Mouse (Mus musculus) CH12.LX (cell line): Measurements from ENCODE around the gene Arl16. TPM values are rescaled to one million over a fixed set of nuclear protein-coding genes. Genes with fewer than 3 reads are reported as not detected.

ENCODE experiments used
- DNase-seq: peaks from one replicate; pipeline ENCODE4 v3.0.0-alpha.2; 2013; ENCODE audit errors: extremely low read depth
- H3K27ac ChIP-seq: 2 replicates; pipeline ENCODE4 v1.5.1; 2012; ENCODE audit warnings: low read depth, mild to moderate bottlenecking, control low read depth, moderate library complexity; ENCODE audit not compliant: insufficient read depth
- H3K27me3 ChIP-seq: replicated peaks from 2 replicates; pipeline ENCODE3; 2012; ENCODE audit warnings: inconsistent platforms
- H3K36me3 ChIP-seq, 2 experiments: replicated peaks in 1 of 2; 2 replicates each; pipeline versions ENCODE3 to v1.6.1; 2012; ENCODE audit warnings: inconsistent platforms in 1 of 2, low read length in 1 of 2, mild to moderate bottlenecking in 1 of 2, mixed read lengths in 1 of 2, moderate library complexity in 1 of 2; ENCODE audit not compliant: control insufficient read depth in 1 of 2, insufficient read depth in 1 of 2
- H3K4me1 ChIP-seq, 2 experiments: 2 replicates each; pipeline ENCODE4 v1.6.1; 2012; ENCODE audit warnings: inconsistent platforms in 1 of 2, moderate library complexity in 1 of 2; ENCODE audit not compliant: insufficient read depth in 2 of 2, control insufficient read depth in 1 of 2
- H3K4me2 ChIP-seq: 2 replicates; pipeline ENCODE4 v1.6.1; 2012; ENCODE audit warnings: low read depth, mild to moderate bottlenecking, control low read depth; ENCODE audit not compliant: poor library complexity, insufficient read depth, severe bottlenecking
- H3K4me3 ChIP-seq, 3 experiments: fragments of 150-350 bp in 1 of 3; sonication (generic) in 1 of 3; replicated peaks in 1 of 3; 2 replicates each; pipeline versions ENCODE3 to v1.5.1; 2011 to 2012; ENCODE audit warnings: low read depth in 2 of 3, low read length in 2 of 3, mild to moderate bottlenecking in 2 of 3, moderate library complexity in 2 of 3, control low read depth in 1 of 3, improper control_type of control experiment in 1 of 3, inconsistent platforms in 1 of 3, mixed read lengths in 1 of 3; ENCODE audit not compliant: poor library complexity in 1 of 3
- H3K79me2 ChIP-seq: replicated peaks from 2 replicates; pipeline ENCODE4 v1.6.1; 2012; ENCODE audit warnings: mild to moderate bottlenecking, moderate library complexity; ENCODE audit not compliant: control insufficient read depth, poor library complexity, insufficient read depth, severe bottlenecking; ENCODE audit errors: extremely low read depth
- H3K9ac ChIP-seq: 2 replicates; pipeline ENCODE4 v1.6.1; 2012; ENCODE audit warnings: low read depth, mild to moderate bottlenecking, control low read depth, moderate library complexity; ENCODE audit not compliant: insufficient read depth
- H3K9me3 ChIP-seq: replicated peaks from 2 replicates; pipeline ENCODE3; 2012; ENCODE audit warnings: low read length, inconsistent platforms, mixed read lengths
- CHD1 ChIP-seq: IDR thresholded peaks from 2 replicates; pipeline ENCODE4 v1.6.1; 2012; ENCODE audit warnings: low read depth, low read length, improper control_type of control experiment, inconsistent platforms
- CHD2 ChIP-seq: IDR thresholded peaks from 2 replicates; pipeline ENCODE4 v1.6.1; 2011; ENCODE audit warnings: low read length, improper control_type of control experiment
- CTCF ChIP-seq, 2 experiments: IDR thresholded peaks in 1 of 2; conservative IDR thresholded peaks in 1 of 2; 2 replicates each; pipeline ENCODE4 v1.5.1; 2011 to 2012; ENCODE audit warnings: low read depth in 2 of 2, low read length in 2 of 2, improper control_type of control experiment in 1 of 2, inconsistent platforms in 1 of 2, mild to moderate bottlenecking in 1 of 2, moderate library complexity in 1 of 2
- E2F4 ChIP-seq: IDR thresholded peaks from 2 replicates; pipeline ENCODE4 v1.6.1; 2011; ENCODE audit warnings: low read depth, low read length, improper control_type of control experiment; ENCODE audit not compliant: insufficient replicate concordance
- EP300 ChIP-seq: IDR thresholded peaks from 2 replicates; pipeline ENCODE4 v1.6.1; 2011; ENCODE audit warnings: low read length, improper control_type of control experiment
- ETS1 ChIP-seq: conservative IDR thresholded peaks from 2 replicates; pipeline ENCODE4 v1.6.1; 2012; ENCODE audit warnings: low read depth, mild to moderate bottlenecking, inconsistent platforms, low read length, improper control_type of control experiment, moderate library complexity
- GABPA ChIP-seq: IDR thresholded peaks from 2 replicates; pipeline ENCODE4 v1.6.1; 2012; ENCODE audit warnings: low read depth, low read length, improper control_type of control experiment, inconsistent platforms; ENCODE audit not compliant: insufficient replicate concordance
- HCFC1 ChIP-seq: IDR thresholded peaks from 2 replicates; pipeline ENCODE4 v1.6.1; 2012; ENCODE audit warnings: low read depth, mild to moderate bottlenecking, inconsistent platforms, low read length, improper control_type of control experiment
- IRF4 ChIP-seq: IDR thresholded peaks from 2 replicates; pipeline ENCODE4 v1.6.1; 2014; ENCODE audit warnings: low read depth, mild to moderate bottlenecking, inconsistent platforms, low read length, improper control_type of control experiment
- JUN ChIP-seq: IDR thresholded peaks from 2 replicates; pipeline ENCODE4 v1.6.1; 2011; ENCODE audit warnings: low read depth, mild to moderate bottlenecking, low read length, improper control_type of control experiment, moderate library complexity; ENCODE audit not compliant: insufficient read depth
- MAFK ChIP-seq: IDR thresholded peaks from 2 replicates; pipeline ENCODE4 v1.6.1; 2011; ENCODE audit warnings: low read length, improper control_type of control experiment; ENCODE audit not compliant: insufficient replicate concordance
- MAZ ChIP-seq: IDR thresholded peaks from 2 replicates; pipeline ENCODE4 v1.6.1; 2012; ENCODE audit warnings: low read depth, mild to moderate bottlenecking, inconsistent platforms, low read length, improper control_type of control experiment, moderate library complexity
- MEF2A ChIP-seq: IDR thresholded peaks from 2 replicates; pipeline ENCODE4 v1.6.1; 2014; ENCODE audit warnings: low read depth, mild to moderate bottlenecking, inconsistent platforms, low read length, improper control_type of control experiment, borderline replicate concordance
- MXI1 ChIP-seq: IDR thresholded peaks from 2 replicates; pipeline ENCODE4 v1.6.1; 2011; ENCODE audit warnings: mild to moderate bottlenecking, low read depth, low read length, improper control_type of control experiment
- MYC ChIP-seq: IDR thresholded peaks from 2 replicates; pipeline ENCODE4 v1.6.1; 2011; ENCODE audit warnings: low read depth, mild to moderate bottlenecking, improper control_type of control experiment, low read length
- NELFE ChIP-seq: IDR thresholded peaks from 2 replicates; pipeline ENCODE4 v1.6.1; 2011; ENCODE audit warnings: low read depth, low read length, improper control_type of control experiment
- PAX5 ChIP-seq: IDR thresholded peaks from 2 replicates; pipeline ENCODE4 v1.6.1; 2012; ENCODE audit warnings: low read length, inconsistent platforms, mixed read lengths
- POLR2A ChIP-seq: IDR thresholded peaks from 2 replicates; pipeline ENCODE4 v1.6.1; 2011; ENCODE audit warnings: low read depth, mild to moderate bottlenecking, improper control_type of control experiment, low read length
- POLR2AphosphoS2 ChIP-seq: IDR thresholded peaks from 2 replicates; pipeline ENCODE4 v1.6.1; 2011; ENCODE audit warnings: low read depth, low read length, improper control_type of control experiment
- RAD21 ChIP-seq: IDR thresholded peaks from 2 replicates; pipeline ENCODE4 v1.6.1; 2011; ENCODE audit warnings: low read depth, mild to moderate bottlenecking, low read length, improper control_type of control experiment, moderate library complexity
- RCOR1 ChIP-seq: conservative IDR thresholded peaks from 2 replicates; pipeline ENCODE4 v1.6.1; 2012; ENCODE audit warnings: low read depth, mild to moderate bottlenecking, inconsistent platforms, low read length, improper control_type of control experiment
- SIN3A ChIP-seq: IDR thresholded peaks from 2 replicates; pipeline ENCODE4 v1.6.1; 2012; ENCODE audit warnings: low read length, improper control_type of control experiment, inconsistent platforms
- SMC3 ChIP-seq: IDR thresholded peaks from 2 replicates; pipeline ENCODE4 v1.6.1; 2011; ENCODE audit warnings: low read depth, low read length, improper control_type of control experiment
- TBP ChIP-seq: conservative IDR thresholded peaks from 2 replicates; pipeline ENCODE4 v1.6.1; 2011; ENCODE audit warnings: low read depth, low read length, improper control_type of control experiment
- TCF12 ChIP-seq: IDR thresholded peaks from 2 replicates; pipeline ENCODE4 v1.6.1; 2014; ENCODE audit warnings: low read depth, mild to moderate bottlenecking, inconsistent platforms, low read length, improper control_type of control experiment
- UBTF ChIP-seq: IDR thresholded peaks from 2 replicates; pipeline ENCODE4 v1.6.1; 2012; ENCODE audit warnings: low read depth, mild to moderate bottlenecking, inconsistent platforms, low read length, improper control_type of control experiment, moderate library complexity
- USF1 ChIP-seq: IDR thresholded peaks from 2 replicates; pipeline ENCODE4 v1.6.1; 2014; ENCODE audit warnings: low read depth, mild to moderate bottlenecking, inconsistent platforms, low read length, improper control_type of control experiment
- USF2 ChIP-seq: conservative IDR thresholded peaks from 2 replicates; pipeline ENCODE4 v1.6.1; 2011; ENCODE audit warnings: low read depth, low read length, improper control_type of control experiment
- ZC3H11A ChIP-seq: IDR thresholded peaks from 2 replicates; pipeline ENCODE4 v1.6.1; 2012; ENCODE audit warnings: low read depth, mild to moderate bottlenecking, inconsistent platforms, low read length, improper control_type of control experiment
- ZKSCAN1 ChIP-seq: IDR thresholded peaks from 2 replicates; pipeline ENCODE4 v1.6.1; 2012; ENCODE audit warnings: low read depth, inconsistent platforms, low read length, improper control_type of control experiment, borderline replicate concordance
- ZMIZ1 ChIP-seq: IDR thresholded peaks from 2 replicates; pipeline ENCODE4 v1.6.1; 2012; ENCODE audit warnings: low read depth, mild to moderate bottlenecking, inconsistent platforms, low read length, improper control_type of control experiment
- dilution Hi-C: fragments of 300-500 bp; cut with MboI; formaldehyde crosslinking; loops from 2 replicates; pipeline ENCODE4 v1.14.3; 2020; ENCODE audit warnings: low sequenced_read_pairs; ENCODE audit not compliant: extremely low pct_unique_long_range_greater_than_20kb, extremely low pct_ligation_motif_present
- in situ Hi-C: fragments of 300-500 bp; cut with MboI; formaldehyde crosslinking; loops from 3 replicates; pipeline ENCODE4 v1.14.3; 2019; ENCODE audit warnings: low sequenced_read_pairs, low pct_ligation_motif_present, low pct_unique_long_range_greater_than_20kb, mixed read lengths
- polyA plus RNA-seq: library from polyadenylated mRNA; unstranded; fragments of >175 nt; gene quantifications from 2 replicates; pipeline ENCODE4 v1.2.1, GENCODE M21; 2012; ENCODE audit warnings: low read depth; ENCODE audit not compliant: insufficient read length
- total RNA-seq, 2 experiments: library from RNA; depleted of rRNA; stranded (reverse); fragments of 300-350 nt in 1 of 2; fragments of >200 nt in 1 of 2; gene quantifications; 2 replicates each; pipeline ENCODE4 v1.2.3; 2012 to 2014

The Arl16 gene
- total and polyA plus RNA-seq, 3 experiments = 22.8 to 42.6 (median 24.8) TPM

GRCm38 (mm10) chr11:120492024-120492877 lies 24.8 kb upstream of the Arl16 start (continued):
- TF ChIP-seq ETS1 (peak; percentile 43), GABPA (no peak), USF1 (peak; percentile 64), RCOR1 (no peak), MXI1 (peak; percentile 82), TBP (no peak), PAX5 (no peak), USF2 (peak; percentile 56), ZMIZ1 (no peak), ZKSCAN1 (no peak), POLR2A (no peak), CHD2 (peak; percentile 3; the same call in 1 of the 2 replicates), NELFE (0 out of 2 replicates have a peak, but pooled peaks have one; percentile 44), MYC (peak; percentile 65; the same call in 1 of the 2 replicates), MAZ (peak; percentile 72; the same call in 1 of the 2 replicates), JUN (no peak), MAFK (no peak), MEF2A (peak; percentile 92), UBTF (peak; percentile 40; the same call in 1 of the 2 replicates), TCF12 (no peak; the same call in none of the 2 replicates), HCFC1 (no peak; the same call in 1 of the 2 replicates)

- Histone ChIP-seq H3K4me3 (peak within 1 kb of the TSS; percentile 73 to 87 (median 75)), H3K27ac (peak within 1 kb of the TSS; percentile 45), H3K27me3 (no peaks in the 10 kb centered on the region), H3K4me2 (peak within 1 kb of the TSS; percentile 61), H3K4me1 (peaks cover 15 to 50% of the 10 kb centered on the region in 2 experiments), H3K79me2 (peaks cover 9% of the 10 kb centered on the region), H3K9ac (peak within 1 kb of the TSS; percentile 71), H3K36me3 (peaks cover 46 to 76% of the 10 kb centered on the region in 2 experiments), H3K9me3 (no peaks in the 10 kb centered on the region)
- peak; percentile 85 for DNase-seq
- dilution Hi-C loops = no loop called here
- in situ Hi-C loops = no loop called here
- TF ChIP-seq JUN = no peak
- no peak for TF ChIP-seq USF1
- TF ChIP-seq RAD21 = no peak
- TF ChIP-seq TCF12 = peak; percentile 50; the same call in 1 of the 2 replicates
- TF ChIP-seq NELFE = peak; percentile 80
- no peak for TF ChIP-seq RCOR1
- no peak for TF ChIP-seq E2F4
- no peak for TF ChIP-seq CTCF (conservative IDR thresholded peaks at IDR 0.05 in 1 of 2, IDR thresholded peaks at IDR 0.05 in 1 of 2; ENCODE audit: low read depth in 2 of 2, low read length in 2 of 2)
- TF ChIP-seq MYC = no peak
- peak; percentile 78 for TF ChIP-seq POLR2A
- TF ChIP-seq ZKSCAN1 = no peak
- TF ChIP-seq MEF2A = no peak
- no peak for TF ChIP-seq ZC3H11A
- TF ChIP-seq GABPA = no peak
- TF ChIP-seq MXI1 = peak; percentile 8; the same call in 1 of the 2 replicates
- TF ChIP-seq IRF4 = no peak
- TF ChIP-seq EP300 = no peak; the same call in 1 of the 2 replicates
- TF ChIP-seq PAX5 = no peak
- 0 out of 2 replicates have a peak, but pooled peaks have one; percentile 71 for TF ChIP-seq POLR2AphosphoS2
- peak; percentile 54; the same call in 1 of the 2 replicates for TF ChIP-seq CHD2
- no peak; the same call in 1 of the 2 replicates for TF ChIP-seq SMC3
- peak; percentile 84; the same call in 1 of the 2 replicates for TF ChIP-seq SIN3A
- no peak for TF ChIP-seq CHD1
- no peak for TF ChIP-seq MAZ
Observed at GRCm38 (mm10) chr11:120491317-120492023, 24.1 kb upstream of the Arl16 start, which contains the start of gene Slc25a10. Slc25a10 (plus strand) TSS chr11:120491840.
